Mouse (Mus musculus) cortical plate, adult 2 months (tissue): ENCODE data around the gene Phactr3.

Source experiments
- CTCF ChIP-seq: fragments of 200-500 bp; IDR thresholded peaks from 2 replicates; pipeline ENCODE4 v1.5.1; 2011; ENCODE audit warnings: mild to moderate bottlenecking, control low read depth, low read length; ENCODE audit not compliant: insufficient read depth; ENCODE audit errors: extremely low read depth
- POLR2A ChIP-seq: fragments of 200-500 bp; IDR thresholded peaks from 2 replicates; pipeline ENCODE4 v1.6.1; 2011; ENCODE audit warnings: mild to moderate bottlenecking, low read length, control low read depth; ENCODE audit not compliant: insufficient read depth; ENCODE audit errors: extremely low read depth

GRCm38 (mm10) chr2:178304188-178304529 lies 185.4 kb downstream of the Phactr3 start:
- TF ChIP-seq CTCF, result no peak
- no peak for TF ChIP-seq POLR2A
